Mouse (Mus musculus) c-Kit-positive CD71-positive TER-119-negative erythroid progenitor cells, embryonic 14.5 days (primary cell): Measurements from ENCODE around the gene Smarcad1.
"Not testable (repeated sequence)": the region's sequence is repeated elsewhere in the genome, so short reads cannot be mapped to it uniquely, and the experiment has no call there.

Source experiments
- DNase-seq: peaks from one replicate; pipeline ENCODE4 v3.0.0-alpha.2; 2013; ENCODE audit warnings: low read depth

Smarcad1 gene

GRCm38 (mm10) chr6:65042491-65043171 lies at the start of gene Smarcad1:
Gene Smarcad1, plus strand, starts transcription at chr6:65042583.
- DNase-seq, result peak; percentile 90

GRCm38 (mm10) chr6:64996824-64997421 lies 45.5 kb upstream of the Smarcad1 start:
- DNase-seq, result no peak

- DNase-seq, result no peak
Observed at GRCm38 (mm10) chr6:64997805-64998204, 44.6 kb upstream of the Smarcad1 start.

- DNase-seq, result not testable (repeated sequence)
Observed at GRCm38 (mm10) chr6:65000757-65001156, 41.6 kb upstream of the Smarcad1 start.

DNA sequence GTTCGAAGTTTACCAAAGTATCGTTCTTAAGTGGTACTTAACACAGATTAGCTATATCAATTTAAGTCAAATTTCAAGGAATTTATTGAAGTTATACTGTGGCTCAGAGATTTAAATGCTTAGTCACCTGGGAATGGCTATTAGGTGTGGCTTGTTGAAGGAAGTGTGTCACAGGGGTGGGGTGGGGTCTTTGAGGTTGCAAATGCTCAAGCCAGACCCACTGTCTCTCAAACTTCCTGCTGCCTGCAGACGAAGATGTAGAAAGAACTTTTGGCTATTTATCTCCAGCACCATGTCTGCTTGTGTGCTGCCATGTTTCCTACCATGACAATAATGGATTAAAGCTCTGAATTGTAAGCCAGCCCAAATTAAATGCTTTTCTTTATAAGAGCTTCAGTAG lies 40.2 kb upstream of the Smarcad1 start:
- no peak for DNase-seq

- DNase-seq, result no peak
Observed at GRCm38 (mm10) chr6:65008836-65009235, 33.5 kb upstream of the Smarcad1 start.

DNA sequence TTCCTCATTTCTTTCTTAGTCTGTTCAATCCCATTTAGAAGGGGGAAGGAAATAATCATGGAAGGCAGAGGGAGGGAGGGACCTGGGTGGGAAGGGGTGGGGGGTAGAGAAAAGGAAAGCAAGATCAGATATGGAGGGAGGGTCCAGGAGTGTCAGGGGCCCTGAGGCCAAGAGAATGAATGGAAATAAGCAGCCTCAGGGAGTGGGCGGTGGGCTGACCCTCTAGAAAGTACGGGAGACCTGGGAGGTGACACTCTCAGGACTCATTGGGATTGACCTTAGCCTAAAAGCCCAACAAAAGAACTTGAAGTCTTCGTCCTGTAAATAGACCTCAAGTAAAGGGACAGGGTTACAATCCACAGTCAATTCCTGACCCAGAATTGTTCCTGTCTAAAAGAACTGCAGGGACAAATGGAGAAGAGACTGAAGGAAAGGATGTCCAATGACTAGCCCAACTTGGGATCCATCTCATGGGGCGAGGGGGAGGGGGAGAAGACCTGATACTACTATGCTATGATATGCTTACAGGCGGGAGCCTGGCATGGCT lies 30.9 kb upstream of the Smarcad1 start:
- DNase-seq, result no peak

- DNase-seq, result no peak
Observed at GRCm38 (mm10) chr6:65012142-65012541, 30.2 kb upstream of the Smarcad1 start.

DNA sequence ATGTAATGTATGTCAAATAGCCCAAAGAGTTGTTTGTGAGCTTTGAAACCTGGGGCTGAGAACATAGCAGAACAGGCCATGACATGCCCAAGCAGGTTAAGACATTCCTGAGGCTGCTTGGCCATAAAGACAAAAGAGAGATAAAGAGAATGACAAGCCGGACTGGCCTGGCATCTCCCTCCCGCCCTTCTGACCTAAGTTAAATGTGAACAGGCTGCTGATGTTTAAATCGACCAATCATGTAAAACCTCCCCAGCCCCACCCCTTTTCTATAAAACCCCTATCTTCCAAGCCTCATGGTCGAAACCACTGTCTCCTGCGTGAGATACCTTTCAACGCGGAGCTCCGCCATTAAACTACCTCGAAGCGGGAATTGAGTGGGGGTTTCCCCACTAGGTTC lies 24.8 kb upstream of the Smarcad1 start:
- DNase-seq, result no peak

- DNase-seq, result not testable (repeated sequence)
Observed at GRCm38 (mm10) chr6:65018966-65019365, 23.4 kb upstream of the Smarcad1 start.

- no peak for DNase-seq
Observed at GRCm38 (mm10) chr6:65021883-65022282, 20.5 kb upstream of the Smarcad1 start.

DNA sequence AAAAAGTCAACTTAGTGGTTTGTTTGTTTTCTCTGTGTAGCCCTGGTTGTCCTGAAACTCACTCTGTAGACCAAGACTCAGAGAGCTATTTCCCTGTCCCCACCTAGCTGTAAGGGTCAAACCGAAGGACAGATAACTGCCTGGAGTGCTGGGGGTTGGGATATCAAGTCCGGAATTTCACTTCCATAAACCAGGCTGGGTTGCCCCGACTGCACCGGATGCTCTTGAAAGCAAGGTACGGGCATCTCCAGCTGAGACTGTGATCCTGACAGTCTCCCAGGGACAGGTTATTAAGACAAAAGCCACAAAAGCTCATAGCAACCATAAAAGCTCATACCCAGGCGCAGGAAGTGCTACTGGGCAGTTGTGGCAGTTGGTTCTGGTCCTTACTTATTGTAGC lies 19.3 kb upstream of the Smarcad1 start:
- no peak for DNase-seq

GRCm38 (mm10) chr6:65024668-65025067 lies 17.7 kb upstream of the Smarcad1 start:
- no peak for DNase-seq

- DNase-seq, result no peak
Observed at GRCm38 (mm10) chr6:65025130-65025529, 17.3 kb upstream of the Smarcad1 start.

- DNase-seq, result no peak
Observed at GRCm38 (mm10) chr6:65034661-65035060, 7.7 kb upstream of the Smarcad1 start.

DNA sequence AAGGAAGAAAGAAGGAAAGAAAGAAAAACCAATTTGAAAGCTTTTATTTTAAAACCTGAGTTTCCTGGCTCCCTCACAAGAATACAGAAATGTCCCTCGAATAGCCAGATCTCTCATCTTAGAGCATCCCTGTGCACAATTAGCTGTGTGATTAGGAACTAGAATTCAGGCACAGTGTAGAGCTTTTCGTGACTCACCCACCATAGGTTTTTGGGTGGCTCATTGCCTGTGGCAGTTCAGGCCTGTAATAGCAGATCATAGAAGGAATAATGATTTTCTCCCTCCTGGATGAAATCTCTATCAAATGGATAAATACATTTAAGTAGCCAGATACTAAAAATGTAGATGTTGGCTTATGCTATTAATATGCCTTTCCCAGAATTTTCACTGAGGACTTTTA lies 6.9 kb upstream of the Smarcad1 start:
- DNase-seq, result no peak

DNA sequence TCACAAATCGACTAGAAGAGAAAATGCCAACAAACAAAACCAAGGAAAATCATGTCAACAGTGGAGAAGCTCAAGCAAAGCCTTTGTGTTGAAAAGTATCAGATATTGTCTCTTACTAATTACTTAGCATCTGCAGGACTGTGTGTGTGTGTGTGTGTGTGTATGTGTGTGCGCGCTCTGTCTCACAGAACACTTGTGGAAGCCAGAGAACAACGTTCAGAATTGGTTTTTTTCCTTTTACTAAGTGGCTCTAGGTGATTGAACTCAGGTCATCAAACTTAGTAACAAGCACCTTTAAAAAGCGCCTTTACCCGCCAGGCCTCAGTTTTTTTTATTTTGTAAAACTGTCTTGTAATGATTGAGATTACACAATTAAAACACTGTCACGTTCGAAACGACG lies 451 bp upstream of the Smarcad1 start:
- DNase-seq, result no peak

GRCm38 (mm10) chr6:65043241-65043640 lies 858 bp downstream of the Smarcad1 start:
- no peak for DNase-seq

- peak; percentile 9 for DNase-seq
Observed at GRCm38 (mm10) chr6:65049100-65049499, 6.7 kb downstream of the Smarcad1 start.

DNA sequence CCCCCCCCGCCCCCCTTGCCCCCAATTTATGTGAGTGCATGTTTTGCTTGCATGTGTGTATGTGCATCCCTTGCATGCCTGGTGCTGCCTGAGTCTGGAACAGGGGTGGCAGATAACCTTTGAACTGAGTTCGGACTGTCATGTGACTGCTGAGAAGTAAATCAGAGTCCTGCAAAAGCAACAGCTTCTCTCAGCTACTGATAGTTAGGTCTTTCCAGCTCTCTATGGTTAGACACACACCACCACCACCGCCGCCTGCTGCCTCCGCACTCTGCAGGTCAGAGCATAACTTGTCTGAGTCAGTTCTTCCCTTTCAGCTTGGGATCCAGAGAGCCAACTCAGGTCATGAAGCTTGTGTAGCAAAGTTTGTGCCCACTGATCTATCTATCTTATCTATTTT lies 14.2 kb downstream of the Smarcad1 start:
- no peak for DNase-seq

GRCm38 (mm10) chr6:65057137-65057536 lies 14.8 kb downstream of the Smarcad1 start:
- not testable (repeated sequence) for DNase-seq

- DNase-seq, result no peak
Observed at GRCm38 (mm10) chr6:65061049-65061448, 18.7 kb downstream of the Smarcad1 start.

- DNase-seq, result no peak
Observed at GRCm38 (mm10) chr6:65075201-65075600, 32.8 kb downstream of the Smarcad1 start.

DNA sequence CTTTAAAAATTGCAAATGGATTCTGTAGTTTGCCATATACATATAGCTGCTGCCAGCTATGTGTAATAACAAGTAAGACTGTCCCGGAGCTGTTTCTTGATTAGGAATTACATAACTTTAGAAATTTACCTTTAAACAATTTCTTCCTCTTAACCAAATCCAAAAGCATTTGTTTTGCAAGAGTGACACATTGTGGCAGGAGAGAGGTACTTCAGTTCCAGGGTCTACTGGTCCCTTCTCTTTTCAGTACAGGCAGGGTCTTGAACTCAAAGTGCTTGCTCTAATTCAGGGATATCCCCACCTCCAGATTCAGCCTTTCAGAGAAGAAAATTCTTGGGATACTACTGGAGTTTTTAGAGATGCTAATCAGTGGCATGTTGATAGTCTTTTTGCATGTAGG lies 36.8 kb downstream of the Smarcad1 start:
- DNase-seq, result peak; percentile 6
